Mouse (Mus musculus) midbrain, postnatal 0 days (tissue): ENCODE measurements around the gene Net1. TPM values are rescaled to one million over a fixed set of nuclear protein-coding genes. Genes with fewer than 3 reads are reported as not detected.

Experiments
- ATAC-seq: fragments of 200-750 bp; cut with Nextera tagmentation; 2 replicates; pipeline ENCODE4 v1.8.0; 2017; ENCODE audit warnings: moderate number of reproducible peaks, mild to moderate bottlenecking, moderate TSS enrichment, moderate library complexity; ENCODE audit not compliant: low FRiP score
- DNase-seq: peaks from one replicate; pipeline ENCODE4 v3.0.0-alpha.2; 2015; ENCODE audit warnings: low spot score
- H3K27ac ChIP-seq: fragments of 300-500 bp; sonication (generic); 2 replicates; pipeline ENCODE4 v1.5.1; 2014; ENCODE audit warnings: low read depth, mild to moderate bottlenecking, low read length, mixed read lengths
- H3K27me3 ChIP-seq: fragments of 300-500 bp; sonication (generic); 2 replicates; pipeline ENCODE4 v1.6.1; 2014; ENCODE audit warnings: low read length, control low read depth, mixed read lengths; ENCODE audit not compliant: insufficient read depth
- H3K36me3 ChIP-seq: fragments of 300-500 bp; sonication (generic); 2 replicates; pipeline ENCODE4 v1.6.1; 2014; ENCODE audit warnings: low read length, control low read depth, mixed read lengths; ENCODE audit not compliant: insufficient read depth
- H3K4me1 ChIP-seq: fragments of 300-500 bp; sonication (generic); 2 replicates; pipeline ENCODE4 v1.6.1; 2014; ENCODE audit warnings: mild to moderate bottlenecking, control low read depth, antibody characterized with exemption, low read length, mixed read lengths; ENCODE audit not compliant: insufficient read depth
- H3K4me2 ChIP-seq: fragments of 300-500 bp; sonication (generic); 2 replicates; pipeline ENCODE4 v1.6.1; 2014; ENCODE audit warnings: low read depth, mild to moderate bottlenecking, low read length, mixed read lengths; ENCODE audit not compliant: poor library complexity, severe bottlenecking
- H3K4me3 ChIP-seq: fragments of 300-500 bp; sonication (generic); 2 replicates; pipeline ENCODE4 v1.5.1; 2014; ENCODE audit warnings: low read depth, mild to moderate bottlenecking, low read length, moderate library complexity
- H3K9ac ChIP-seq: fragments of 300-500 bp; sonication (generic); replicated peaks from 2 replicates; pipeline ENCODE4 v1.6.1; 2014; ENCODE audit warnings: mild to moderate bottlenecking, low read length, moderate library complexity, mixed read lengths; ENCODE audit not compliant: poor library complexity, severe bottlenecking
- H3K9me3 ChIP-seq: fragments of 300-500 bp; sonication (generic); 2 replicates; pipeline ENCODE4 v1.6.1; 2016; ENCODE audit warnings: low read length, control low read depth
- CTCF ChIP-seq: IDR thresholded peaks from 2 replicates; pipeline ENCODE4 v1.5.1; 2016; ENCODE audit warnings: antibody characterized with exemption, mild to moderate bottlenecking
- WGBS: fragments of 180-500 bp; shearing (Covaris S2); extraction: QIAGEN DNeasy Blood & Tissue Kit; methylation state at CpG from one replicate; pipeline ENCODE4 v1.1.7; 2014; 5-methylcytosine and 5-hydroxymethylcytosine counted together
- polyA plus RNA-seq: library from polyadenylated mRNA; unstranded; fragments of >200 nt; fragmentation: Nextera tagmentation; extraction: Ambion mirVana; gene quantifications from 2 replicates; pipeline ENCODE4 v1.2.1, GENCODE M21; 2015
- total RNA-seq: library from RNA; depleted of rRNA; stranded (reverse); fragments of >200 nt; gene quantifications from 2 replicates; pipeline ENCODE4 v1.2.3, GENCODE M21; 2014

Net1 gene
- total and polyA plus RNA-seq, 2 experiments from 2014 or later, result 12.3 to 17.7 TPM

GRCm38 (mm10) chr13:3867158-3867557, 50.9 kb downstream of the Net1 start:
- WGBS, result 83% methylated on average over 6 of the region's 6 CpGs
- no peaks in the 10 kb centered on the region for H3K36me3 ChIP-seq
- no peak for ATAC-seq

DNA sequence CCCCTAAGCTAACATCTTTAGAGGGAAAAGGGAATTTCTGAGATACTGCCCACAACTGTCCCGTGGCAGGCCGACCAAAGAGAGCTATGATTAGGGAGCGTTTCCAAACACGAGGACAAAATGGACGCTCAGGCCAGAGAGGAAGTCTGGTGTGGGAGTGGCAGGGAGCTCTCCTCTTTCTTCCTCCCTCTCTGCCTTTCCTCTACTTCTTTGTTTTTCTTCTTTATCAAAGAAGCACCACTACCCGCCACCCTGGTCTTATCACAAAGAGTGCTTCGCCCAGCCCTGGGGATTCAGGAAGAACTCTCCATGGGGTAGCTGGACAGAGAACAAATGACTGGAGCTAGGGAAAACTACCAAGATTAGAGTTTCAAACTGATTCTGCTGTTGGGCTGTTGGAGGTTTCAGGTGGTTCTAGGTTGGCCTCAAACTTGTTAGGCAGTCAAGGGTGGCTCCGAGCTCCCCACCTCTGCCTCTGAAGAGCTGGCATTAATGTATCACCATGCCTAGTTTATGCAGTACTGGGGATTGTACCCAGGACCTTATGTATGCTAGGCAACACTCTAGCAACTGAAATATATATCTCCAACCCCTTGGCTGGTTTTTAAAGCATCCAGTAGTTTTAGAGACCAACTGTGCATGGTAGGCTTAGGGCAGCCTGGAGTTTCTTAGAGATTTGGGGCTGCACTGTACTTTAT, 51.5 kb downstream of the Net1 start:
- H3K9me3 ChIP-seq, result no peaks in the 10 kb centered on the region
- H3K9ac ChIP-seq, result no peak overlapping the region
- no peak for TF ChIP-seq CTCF
- H3K4me1 ChIP-seq, result no peaks in the 10 kb centered on the region
- H3K4me2 ChIP-seq, result no peak overlapping the region
- DNase-seq (no peak), ATAC-seq (no peak)
- H3K4me3 ChIP-seq, result no peak overlapping the region
- H3K36me3 ChIP-seq, result no peaks in the 10 kb centered on the region
- WGBS, result 91% methylated on average over 8 of the region's 8 CpGs
- no peak overlapping the region for H3K27ac ChIP-seq
- no peaks in the 10 kb centered on the region for H3K27me3 ChIP-seq

More at GRCm38 (mm10) chr13:3867158-3867557, 50.9 kb downstream of the Net1 start:
- H3K27me3 ChIP-seq, result no peaks in the 10 kb centered on the region
- no peaks in the 10 kb centered on the region for H3K9me3 ChIP-seq
- H3K4me2 ChIP-seq, result no peak overlapping the region
- H3K4me1 ChIP-seq, result no peaks in the 10 kb centered on the region
- no peak overlapping the region for H3K9ac ChIP-seq
- TF ChIP-seq CTCF, result no peak
- no peak overlapping the region for H3K27ac ChIP-seq
- DNase-seq, result no peak
- H3K4me3 ChIP-seq, result no peak overlapping the region

DNA sequence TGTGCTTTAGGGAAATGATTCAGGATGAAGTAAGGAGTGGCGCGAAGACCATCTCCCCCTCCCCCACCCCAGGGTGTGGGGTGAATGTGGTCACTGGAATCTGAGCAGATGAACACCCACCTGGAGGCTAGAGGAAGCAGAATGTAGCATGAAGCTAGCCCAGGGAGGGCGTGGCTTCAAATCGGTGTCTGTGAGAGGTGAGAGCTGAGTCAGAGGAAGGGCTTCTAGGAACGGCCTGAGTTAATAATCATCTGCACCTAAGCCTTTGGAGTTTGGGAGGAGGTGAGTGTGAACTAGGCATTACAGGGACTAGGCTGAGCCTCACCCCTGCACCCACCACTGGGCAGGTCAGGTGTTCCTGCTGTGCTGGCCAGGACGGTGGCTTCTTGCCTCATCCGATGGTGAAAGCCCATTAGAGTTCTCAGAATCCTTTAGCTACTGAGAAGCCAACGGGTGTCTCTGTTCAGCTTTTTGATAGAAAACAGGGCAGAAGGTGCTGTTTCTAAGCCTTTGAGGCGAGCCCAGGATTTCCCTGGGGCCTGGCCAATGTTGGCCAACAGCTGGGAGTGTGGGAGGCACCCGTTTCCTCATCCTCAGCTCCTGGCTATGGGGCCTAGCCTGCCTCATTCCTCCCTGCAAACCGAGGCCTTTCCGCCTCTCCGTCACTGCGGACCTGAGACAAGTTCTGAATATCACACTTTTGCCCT, 52.2 kb downstream of the Net1 start:
- 83% methylated on average over 14 of the region's 14 CpGs for WGBS
- DNase-seq (no peak), ATAC-seq (no peak)
- H3K27me3 ChIP-seq, result no peaks in the 10 kb centered on the region
- H3K9me3 ChIP-seq, result no peaks in the 10 kb centered on the region
- no peak for TF ChIP-seq CTCF
- no peaks in the 10 kb centered on the region for H3K4me1 ChIP-seq
- H3K36me3 ChIP-seq, result no peaks in the 10 kb centered on the region
- no peak overlapping the region for H3K4me2 ChIP-seq
- H3K9ac ChIP-seq, result no peak overlapping the region
- H3K4me3 ChIP-seq, result no peak overlapping the region
- H3K27ac ChIP-seq, result no peak overlapping the region

DNA sequence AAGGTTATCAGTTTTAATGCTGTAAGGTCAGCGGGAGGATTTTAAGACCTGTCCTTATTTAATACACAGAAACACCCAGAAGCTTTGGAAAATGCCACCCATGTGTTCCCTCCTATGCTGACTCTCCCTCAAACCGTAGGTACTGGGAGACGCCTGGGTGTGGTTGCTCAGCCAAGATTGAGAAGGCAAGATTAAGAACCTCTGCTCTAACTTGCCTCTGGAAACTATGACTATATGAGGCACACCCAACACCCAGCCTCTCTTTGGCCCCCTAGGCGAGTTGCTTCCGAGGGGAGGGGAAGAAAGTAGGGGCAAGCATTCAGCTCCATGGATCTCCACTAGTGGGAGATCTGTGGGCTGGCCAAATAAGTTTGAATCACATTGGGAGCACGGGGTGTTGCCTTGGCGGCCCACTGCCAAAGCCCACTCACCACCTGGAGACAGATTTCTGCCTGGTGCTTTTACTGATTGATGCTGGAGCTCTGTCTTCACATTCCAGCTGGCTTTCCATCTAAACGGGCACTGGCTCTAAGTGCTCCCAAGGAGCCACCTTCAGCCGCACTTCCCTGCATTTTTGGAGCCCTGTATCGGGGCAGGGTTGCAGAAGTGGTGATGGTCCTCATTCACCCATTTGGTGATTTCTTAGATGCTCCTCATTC, 55.0 kb downstream of the Net1 start:
- Histone ChIP-seq H3K4me3 (no peak overlapping the region), H3K36me3 (no peaks in the 10 kb centered on the region), H3K27ac (no peak overlapping the region), H3K9me3 (no peaks in the 10 kb centered on the region), H3K4me1 (no peaks in the 10 kb centered on the region), H3K9ac (no peak overlapping the region), H3K4me2 (no peak overlapping the region), H3K27me3 (no peaks in the 10 kb centered on the region)
- WGBS, result 90% methylated on average over 10 of the region's 10 CpGs
- no peak for TF ChIP-seq CTCF
- no peak for DNase-seq
- ATAC-seq, result no peak

GRCm38 (mm10) chr13:3862325-3862724, 55.7 kb downstream of the Net1 start:
- no peak for ATAC-seq
- no peak overlapping the region for H3K4me3 ChIP-seq
- no peak overlapping the region for H3K27ac ChIP-seq
- 67% methylated on average over 3 of the region's 3 CpGs for WGBS
- no peak for TF ChIP-seq CTCF
- no peaks in the 10 kb centered on the region for H3K36me3 ChIP-seq
- no peaks in the 10 kb centered on the region for H3K27me3 ChIP-seq
- H3K9ac ChIP-seq, result no peak overlapping the region
- H3K9me3 ChIP-seq, result no peaks in the 10 kb centered on the region
- H3K4me2 ChIP-seq, result no peak overlapping the region
- DNase-seq, result no peak
- H3K4me1 ChIP-seq, result no peaks in the 10 kb centered on the region

DNA sequence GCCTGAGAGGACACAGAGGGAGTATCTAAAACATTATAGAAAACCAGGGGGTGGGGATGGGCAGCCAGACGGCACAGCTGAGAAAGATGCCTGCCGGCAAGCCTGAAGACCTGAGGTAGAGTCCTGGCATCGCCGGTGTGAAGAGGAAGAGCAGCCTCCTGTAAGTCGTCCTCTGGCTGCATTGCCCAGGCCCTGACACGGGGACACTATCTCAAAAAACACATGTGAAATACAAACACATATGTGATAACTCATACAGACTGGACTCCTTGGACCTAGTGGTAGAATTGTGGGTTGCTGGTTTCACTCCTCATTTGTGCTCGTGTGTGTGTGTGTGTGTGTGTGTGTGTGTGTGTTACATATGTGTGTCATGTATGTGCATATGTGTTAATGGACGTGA, 56.8 kb downstream of the Net1 start:
- Histone ChIP-seq H3K36me3 (no peaks in the 10 kb centered on the region), H3K9ac (no peak overlapping the region), H3K4me1 (no peaks in the 10 kb centered on the region), H3K4me3 (no peak overlapping the region), H3K9me3 (no peaks in the 10 kb centered on the region), H3K27ac (no peak overlapping the region), H3K4me2 (no peak overlapping the region), H3K27me3 (no peaks in the 10 kb centered on the region)
- no peak for DNase-seq
- ATAC-seq, result no peak
- TF ChIP-seq CTCF, result no peak
- 91% methylated on average over 8 of the region's 8 CpGs for WGBS
